Mouse (Mus musculus): ENCODE results near the gene Phospho1. TPM values are rescaled to one million over a fixed set of nuclear protein-coding genes. Genes with fewer than 3 reads are reported as not detected.
A peak's percentile ranks its signal among the peaks of the same experiment; 100 is the strongest.

Gene Phospho1
- polyA plus RNA-seq, 1 experiment from 2014 or later = 0.51 TPM

GRCm38 (mm10) chr11:95808448-95809011 lies 15.8 kb upstream of the Phospho1 start:
- Histone ChIP-seq H3K27me3 (replicated peaks; ENCODE audit: control insufficient read depth, insufficient read depth, low read length) (no peaks in the 10 kb centered on the region), H3K9me3 (ENCODE audit: control insufficient read depth, low read length) (peaks cover 7% of the 10 kb centered on the region; the same call in 1 of the 2 replicates), H3K4me2 (ENCODE audit: low read depth, low read length) (no peak overlapping the region), H3K9ac (ENCODE audit: low read depth, low read length) (no peak overlapping the region), H3K27ac (ENCODE audit: low read length) (no peak overlapping the region), H3K4me3 (ENCODE audit: low read length) (no peak overlapping the region), H3K36me3 (ENCODE audit: control insufficient read depth, insufficient read depth, low read length) (no peaks in the 10 kb centered on the region), H3K4me1 (ENCODE audit: control insufficient read depth, insufficient read depth, low read length) (peaks cover 5% of the 10 kb centered on the region; the same call in 1 of the 2 replicates)
- ATAC-seq = peak; percentile 79
- WGBS = 46% methylated on average over 5 of the region's 5 CpGs

- Histone ChIP-seq H3K27me3 (replicated peaks; ENCODE audit: control insufficient read depth, insufficient read depth, low read length) (no peaks in the 10 kb centered on the region), H3K4me2 (ENCODE audit: low read depth, low read length) (no peak overlapping the region), H3K9me3 (ENCODE audit: control insufficient read depth, low read length) (peaks cover 7% of the 10 kb centered on the region; the same call in 1 of the 2 replicates), H3K4me3 (ENCODE audit: low read length) (no peak overlapping the region), H3K36me3 (ENCODE audit: control insufficient read depth, insufficient read depth, low read length) (no peaks in the 10 kb centered on the region), H3K9ac (ENCODE audit: low read depth, low read length) (no peak overlapping the region), H3K4me1 (ENCODE audit: control insufficient read depth, insufficient read depth, low read length) (peaks cover 5% of the 10 kb centered on the region; the same call in 1 of the 2 replicates), H3K27ac (ENCODE audit: low read length) (no peak overlapping the region)
- WGBS = 36% methylated on average over 5 of the region's 5 CpGs
- ATAC-seq = no peak
Measured at GRCm38 (mm10) chr11:95809603-95810002, 14.7 kb upstream of the Phospho1 start.

DNA sequence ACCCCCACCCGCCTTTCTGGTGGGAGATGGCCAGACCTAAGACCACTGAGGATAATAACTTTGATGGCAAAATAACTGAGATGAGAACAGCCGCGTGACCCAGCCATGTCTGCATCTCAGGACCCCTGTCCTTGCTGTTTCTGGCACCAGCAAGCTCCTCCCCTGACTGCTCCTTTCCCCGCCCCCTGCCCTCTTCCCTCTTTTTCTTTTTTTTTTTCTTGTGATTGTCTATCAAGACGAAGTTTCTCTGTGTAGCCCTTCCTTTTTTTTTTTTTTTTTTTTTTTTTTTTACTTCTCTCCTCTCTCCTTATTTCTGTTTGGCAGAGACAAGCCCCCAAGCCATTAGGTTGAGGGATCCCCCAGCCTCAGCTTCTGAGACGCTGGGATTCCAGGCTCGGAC lies 13.5 kb upstream of the Phospho1 start:
- Histone ChIP-seq H3K4me3 (ENCODE audit: low read length) (no peak overlapping the region), H3K27me3 (replicated peaks; ENCODE audit: control insufficient read depth, insufficient read depth, low read length) (no peaks in the 10 kb centered on the region), H3K27ac (ENCODE audit: low read length) (no peak overlapping the region), H3K4me2 (ENCODE audit: low read depth, low read length) (no peak overlapping the region), H3K36me3 (ENCODE audit: control insufficient read depth, insufficient read depth, low read length) (no peaks in the 10 kb centered on the region), H3K9ac (ENCODE audit: low read depth, low read length) (no peak overlapping the region), H3K9me3 (ENCODE audit: control insufficient read depth, low read length) (peaks cover 7% of the 10 kb centered on the region; the same call in 1 of the 2 replicates), H3K4me1 (ENCODE audit: control insufficient read depth, insufficient read depth, low read length) (peaks cover under 1% of the 10 kb centered on the region; the same call in 1 of the 2 replicates)
- WGBS = 62% methylated on average over 7 of the region's 7 CpGs
- no peak for ATAC-seq

DNA sequence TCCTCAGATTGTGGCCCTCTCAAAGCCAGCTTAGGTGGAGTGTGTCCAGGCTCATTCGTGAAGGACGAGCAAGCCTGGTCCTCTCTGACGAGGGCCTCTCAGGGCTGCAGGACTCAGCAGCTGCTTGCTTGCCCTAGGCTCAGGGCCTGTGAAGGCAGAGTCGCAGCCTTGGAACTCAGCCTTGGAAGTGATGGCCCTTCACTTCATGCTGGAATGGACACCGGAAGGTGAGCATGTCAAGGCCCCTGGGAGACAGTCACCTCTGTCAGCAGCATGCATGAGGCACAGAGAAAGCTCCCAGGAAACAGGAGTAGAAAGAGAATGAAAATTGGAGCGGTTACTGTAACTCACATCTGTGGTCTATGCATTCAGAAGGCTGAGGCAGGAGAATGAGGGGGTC lies 12.6 kb upstream of the Phospho1 start:
- no peak overlapping the region for H3K9ac ChIP-seq (ENCODE audit: low read depth, low read length)
- ATAC-seq = no peak
- 89% methylated on average over 6 of the region's 6 CpGs for WGBS

DNA sequence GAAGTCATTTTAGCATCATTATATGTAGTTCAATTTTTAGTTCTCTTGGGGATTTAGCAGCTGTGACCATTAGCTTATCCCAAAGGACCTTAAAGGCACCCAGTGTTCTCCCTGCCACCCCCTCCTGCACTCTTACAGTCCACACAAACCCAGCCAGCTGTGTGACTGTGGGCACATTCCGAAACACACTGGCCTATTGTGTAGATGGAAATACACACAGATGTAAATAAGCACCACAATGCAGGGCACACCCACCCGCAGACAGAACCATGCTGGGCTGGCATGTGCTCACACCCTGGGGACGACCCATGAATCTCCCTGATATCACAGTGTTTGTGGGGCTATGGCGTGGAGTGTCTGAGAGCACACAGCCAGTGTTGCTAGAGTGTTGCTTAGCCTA lies 12.1 kb upstream of the Phospho1 start:
- no peak overlapping the region for H3K4me2 ChIP-seq (ENCODE audit: low read depth, low read length)
- no peak for ATAC-seq
- H3K27me3 ChIP-seq (replicated peaks; ENCODE audit: control insufficient read depth, insufficient read depth, low read length) = no peaks in the 10 kb centered on the region
- WGBS = 70% methylated on average over 4 of the region's 4 CpGs
- H3K9me3 ChIP-seq (ENCODE audit: control insufficient read depth, low read length) = peaks cover 7% of the 10 kb centered on the region; the same call in 1 of the 2 replicates
- no peak overlapping the region for H3K27ac ChIP-seq (ENCODE audit: low read length)
- H3K4me3 ChIP-seq (ENCODE audit: low read length) = no peak overlapping the region
- H3K9ac ChIP-seq (ENCODE audit: low read depth, low read length) = no peak overlapping the region
- no peaks in the 10 kb centered on the region for H3K36me3 ChIP-seq (ENCODE audit: control insufficient read depth, insufficient read depth, low read length)
- H3K4me1 ChIP-seq (ENCODE audit: control insufficient read depth, insufficient read depth, low read length) = no peaks in the 10 kb centered on the region

More for the DNA sequence above, 12.6 kb upstream of the Phospho1 start:
- H3K27ac ChIP-seq (ENCODE audit: low read length) = no peak overlapping the region
- no peaks in the 10 kb centered on the region for H3K27me3 ChIP-seq (replicated peaks; ENCODE audit: control insufficient read depth, insufficient read depth, low read length)
- no peak overlapping the region for H3K4me2 ChIP-seq (ENCODE audit: low read depth, low read length)
- H3K4me1 ChIP-seq (ENCODE audit: control insufficient read depth, insufficient read depth, low read length) = no peaks in the 10 kb centered on the region
- no peak overlapping the region for H3K4me3 ChIP-seq (ENCODE audit: low read length)
- H3K9me3 ChIP-seq (ENCODE audit: control insufficient read depth, low read length) = peaks cover 7% of the 10 kb centered on the region; the same call in 1 of the 2 replicates
- H3K36me3 ChIP-seq (ENCODE audit: control insufficient read depth, insufficient read depth, low read length) = no peaks in the 10 kb centered on the region

- H3K36me3 ChIP-seq (ENCODE audit: control insufficient read depth, insufficient read depth, low read length) = no peaks in the 10 kb centered on the region
Measured at GRCm38 (mm10) chr11:95814101-95814500, 10.2 kb upstream of the Phospho1 start.

DNA sequence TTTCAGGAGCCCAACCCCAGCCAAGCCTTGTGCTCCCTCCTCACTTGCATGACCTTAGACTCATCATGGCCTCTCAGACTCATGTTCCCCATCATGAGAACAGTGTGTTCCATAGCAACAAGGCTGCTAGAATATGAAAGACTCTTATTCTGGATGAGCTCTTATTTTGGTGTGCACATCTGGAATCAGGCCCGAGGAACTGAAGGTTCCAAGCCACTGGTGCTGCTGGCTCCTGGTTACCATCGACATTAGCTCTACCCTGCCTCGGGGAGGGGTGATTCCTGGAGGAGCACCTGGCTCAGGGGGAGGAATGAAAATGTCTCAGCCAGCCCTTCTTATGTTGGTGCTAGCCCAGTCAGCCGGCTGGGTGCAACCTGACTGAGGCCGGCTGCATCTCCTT lies 9.4 kb upstream of the Phospho1 start:
- no peaks in the 10 kb centered on the region for H3K9me3 ChIP-seq (ENCODE audit: control insufficient read depth, low read length)
- 71% methylated on average over 5 of the region's 5 CpGs for WGBS
- ATAC-seq = no peak
- H3K36me3 ChIP-seq (ENCODE audit: control insufficient read depth, insufficient read depth, low read length) = no peaks in the 10 kb centered on the region
- no peaks in the 10 kb centered on the region for H3K4me1 ChIP-seq (ENCODE audit: control insufficient read depth, insufficient read depth, low read length)
- no peaks in the 10 kb centered on the region for H3K27me3 ChIP-seq (replicated peaks; ENCODE audit: control insufficient read depth, insufficient read depth, low read length)
- H3K27ac ChIP-seq (ENCODE audit: low read length) = no peak overlapping the region
- no peak overlapping the region for H3K4me3 ChIP-seq (ENCODE audit: low read length)
- H3K4me2 ChIP-seq (ENCODE audit: low read depth, low read length) = no peak overlapping the region
- no peak overlapping the region for H3K9ac ChIP-seq (ENCODE audit: low read depth, low read length)

More at GRCm38 (mm10) chr11:95814101-95814500, 10.2 kb upstream of the Phospho1 start:
- 90% methylated on average over 2 of the region's 2 CpGs for WGBS
- no peaks in the 10 kb centered on the region for H3K27me3 ChIP-seq (replicated peaks; ENCODE audit: control insufficient read depth, insufficient read depth, low read length)
- H3K4me1 ChIP-seq (ENCODE audit: control insufficient read depth, insufficient read depth, low read length) = no peaks in the 10 kb centered on the region
- H3K4me3 ChIP-seq (ENCODE audit: low read length) = no peak overlapping the region
- ATAC-seq = no peak
- H3K9me3 ChIP-seq (ENCODE audit: control insufficient read depth, low read length) = no peaks in the 10 kb centered on the region
- H3K4me2 ChIP-seq (ENCODE audit: low read depth, low read length) = no peak overlapping the region
- no peak overlapping the region for H3K9ac ChIP-seq (ENCODE audit: low read depth, low read length)
- no peak overlapping the region for H3K27ac ChIP-seq (ENCODE audit: low read length)

DNA sequence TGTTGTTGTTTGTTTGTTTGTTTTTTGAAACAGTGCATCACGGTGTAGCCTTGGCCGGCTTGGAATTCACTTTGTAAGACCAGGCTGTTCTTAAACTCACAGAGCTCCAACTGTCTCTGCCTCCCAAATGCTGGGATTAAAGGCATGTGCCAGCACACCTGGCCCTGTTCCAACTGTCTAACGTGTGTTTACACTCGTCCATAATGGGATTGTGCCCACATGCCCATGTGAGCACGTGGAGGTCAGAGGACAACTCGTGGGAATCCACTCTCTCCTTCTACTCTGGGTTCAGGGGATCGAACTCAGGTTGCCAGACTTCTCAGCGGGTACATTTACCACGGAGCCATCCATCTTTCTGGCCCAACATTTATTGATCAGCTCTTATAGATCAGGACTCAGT lies 8.9 kb upstream of the Phospho1 start:
- Histone ChIP-seq H3K9me3 (ENCODE audit: control insufficient read depth, low read length) (no peaks in the 10 kb centered on the region), H3K4me3 (ENCODE audit: low read length) (no peak overlapping the region), H3K4me1 (ENCODE audit: control insufficient read depth, insufficient read depth, low read length) (no peaks in the 10 kb centered on the region), H3K4me2 (ENCODE audit: low read depth, low read length) (no peak overlapping the region), H3K27ac (ENCODE audit: low read length) (no peak overlapping the region), H3K36me3 (ENCODE audit: control insufficient read depth, insufficient read depth, low read length) (no peaks in the 10 kb centered on the region), H3K9ac (ENCODE audit: low read depth, low read length) (no peak overlapping the region), H3K27me3 (replicated peaks; ENCODE audit: control insufficient read depth, insufficient read depth, low read length) (no peaks in the 10 kb centered on the region)
- 68% methylated on average over 9 of the region's 9 CpGs for WGBS
- no peak for ATAC-seq

GRCm38 (mm10) chr11:95819138-95819537 lies 5.2 kb upstream of the Phospho1 start:
- Histone ChIP-seq H3K4me2 (ENCODE audit: low read depth, low read length) (no peak overlapping the region), H3K4me3 (ENCODE audit: low read length) (no peak overlapping the region), H3K27me3 (replicated peaks; ENCODE audit: control insufficient read depth, insufficient read depth, low read length) (no peaks in the 10 kb centered on the region), H3K27ac (ENCODE audit: low read length) (no peak overlapping the region), H3K9ac (ENCODE audit: low read depth, low read length) (no peak overlapping the region), H3K36me3 (ENCODE audit: control insufficient read depth, insufficient read depth, low read length) (no peaks in the 10 kb centered on the region), H3K9me3 (ENCODE audit: control insufficient read depth, low read length) (no peaks in the 10 kb centered on the region), H3K4me1 (ENCODE audit: control insufficient read depth, insufficient read depth, low read length) (no peaks in the 10 kb centered on the region)
- WGBS = 81% methylated on average over 8 of the region's 8 CpGs
- ATAC-seq = peak; percentile 20; the same call in 1 of the 2 replicates

DNA sequence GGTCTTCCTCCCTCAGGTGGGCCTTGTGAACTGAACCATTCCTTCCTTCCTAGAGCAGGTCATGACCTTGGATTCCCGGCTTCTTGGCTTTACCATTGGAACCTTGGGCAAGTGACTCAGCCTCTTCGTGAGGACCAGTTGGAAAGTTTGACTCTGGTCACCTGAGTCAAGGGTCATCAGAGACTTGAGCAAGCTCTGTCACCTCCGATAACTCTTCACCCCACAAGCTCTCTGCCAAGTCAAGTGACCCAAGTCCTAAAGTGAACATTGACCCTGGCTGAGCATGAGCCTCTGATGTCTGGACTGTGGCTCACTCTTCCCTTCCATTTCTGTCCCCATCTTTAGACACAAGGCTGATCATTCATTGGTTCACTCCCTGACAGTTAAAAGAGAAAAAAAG lies 2.8 kb upstream of the Phospho1 start:
- Histone ChIP-seq H3K9me3 (ENCODE audit: control insufficient read depth, low read length) (no peaks in the 10 kb centered on the region), H3K4me2 (ENCODE audit: low read depth, low read length) (no peak overlapping the region), H3K4me1 (ENCODE audit: control insufficient read depth, insufficient read depth, low read length) (no peaks in the 10 kb centered on the region), H3K27ac (ENCODE audit: low read length) (no peak overlapping the region), H3K9ac (ENCODE audit: low read depth, low read length) (no peak overlapping the region), H3K4me3 (ENCODE audit: low read length) (no peak overlapping the region), H3K27me3 (replicated peaks; ENCODE audit: control insufficient read depth, insufficient read depth, low read length) (no peaks in the 10 kb centered on the region; the same call in 1 of the 2 replicates), H3K36me3 (ENCODE audit: control insufficient read depth, insufficient read depth, low read length) (no peaks in the 10 kb centered on the region)
- WGBS = 80% methylated on average over 3 of the region's 3 CpGs
- ATAC-seq = no peak
